Mouse (Mus musculus) T-helper 1 cell (primary cell): ENCODE data around the gene Ripk1.

ENCODE experiments used
- in situ Hi-C: fragments of 300-600 bp; cut with MboI, MseI; formaldehyde crosslinking; loops from one replicate; pipeline ENCODE4 v1.15.1; 2025; ENCODE audit warnings: high pct_unique_total_duplicates

Ripk1 gene

GRCm38 (mm10) chr13:34074441-34074840, 72.3 kb downstream of the Ripk1 start:
- in situ Hi-C loops = loop anchor here (5.0 to 25.0 kb wide), 2 partner anchors 53 to 263 kb away; partner anchors contain the start of gene Slc22a23

DNA sequence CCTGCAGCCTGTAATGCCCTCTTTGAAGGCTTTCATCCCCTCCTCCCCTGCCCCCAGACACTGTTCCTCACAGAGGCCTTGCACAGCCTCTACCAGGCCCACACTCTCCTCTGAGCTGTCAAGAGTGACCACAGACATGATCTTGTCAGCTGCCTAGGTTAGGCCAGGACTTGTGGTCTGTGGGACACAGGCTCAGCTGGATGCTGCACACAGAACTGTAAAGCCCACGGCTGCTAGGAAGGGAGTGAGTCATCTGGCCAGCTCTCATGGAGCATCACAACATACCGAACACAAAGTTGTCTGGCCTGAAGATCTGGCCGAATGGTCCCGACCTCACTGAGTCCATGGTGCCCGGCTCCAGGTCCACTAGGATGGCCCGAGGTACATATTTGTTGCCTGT, 73.7 kb downstream of the Ripk1 start:
- in situ Hi-C loops = loop anchor here (5.0 kb wide), 1 partner anchor 81 kb away; no protein-coding TSS in a partner anchor

- in situ Hi-C loops = loop anchor here (5.0 kb wide), 1 partner anchor 80 kb away; no protein-coding TSS in a partner anchor
Observed at GRCm38 (mm10) chr13:34076561-34077491, 74.7 kb downstream of the Ripk1 start.

DNA sequence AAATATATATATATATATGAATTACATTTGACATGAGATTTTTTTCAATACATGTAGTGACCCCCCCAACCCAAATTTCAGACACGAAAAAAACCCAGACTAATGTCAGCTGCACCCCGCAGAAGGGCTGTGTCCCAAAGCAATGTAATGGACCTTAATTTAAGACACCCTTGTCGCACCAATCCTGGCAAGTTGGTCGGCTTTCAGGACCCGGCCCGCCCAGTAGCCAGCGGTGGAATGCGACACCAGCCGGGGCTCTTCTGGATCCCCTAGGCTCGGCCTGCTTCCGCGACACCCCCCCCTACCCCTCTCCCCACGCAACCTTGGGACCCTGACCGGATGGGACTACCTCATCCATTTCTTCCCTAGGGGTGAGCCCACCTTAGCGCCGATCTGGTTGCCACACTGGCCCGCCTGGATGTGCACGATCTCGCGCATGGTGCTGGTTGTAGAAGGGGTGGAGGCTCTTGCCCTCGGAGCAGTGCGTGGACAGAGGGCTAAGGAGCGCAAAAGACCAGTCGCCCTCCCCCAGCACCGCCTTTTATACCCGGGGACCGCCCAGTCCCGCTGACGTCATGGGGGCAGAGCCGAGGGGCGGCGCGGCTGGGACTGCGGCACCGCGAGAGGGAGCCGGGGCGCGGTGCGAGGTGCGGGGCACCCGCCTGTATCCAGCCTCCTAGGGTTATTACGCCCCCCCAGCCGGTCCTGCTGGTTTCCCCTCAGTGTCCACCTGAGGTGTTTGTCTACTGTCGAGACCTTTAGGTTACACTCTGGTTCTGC, 75.5 kb downstream of the Ripk1 start, which contains the start of gene Tubb2a:
Tubb2a (minus strand) TSS at position 516 of the 780 bp plus-strand sequence.
- in situ Hi-C loops = loop anchor here (5.0 kb wide), 1 partner anchor 80 kb away; no protein-coding TSS in a partner anchor

- in situ Hi-C loops = loop anchor here (5.0 kb wide), 1 partner anchor 79 kb away; no protein-coding TSS in a partner anchor
Observed at GRCm38 (mm10) chr13:34078500-34079280, 76.5 kb downstream of the Ripk1 start.

DNA sequence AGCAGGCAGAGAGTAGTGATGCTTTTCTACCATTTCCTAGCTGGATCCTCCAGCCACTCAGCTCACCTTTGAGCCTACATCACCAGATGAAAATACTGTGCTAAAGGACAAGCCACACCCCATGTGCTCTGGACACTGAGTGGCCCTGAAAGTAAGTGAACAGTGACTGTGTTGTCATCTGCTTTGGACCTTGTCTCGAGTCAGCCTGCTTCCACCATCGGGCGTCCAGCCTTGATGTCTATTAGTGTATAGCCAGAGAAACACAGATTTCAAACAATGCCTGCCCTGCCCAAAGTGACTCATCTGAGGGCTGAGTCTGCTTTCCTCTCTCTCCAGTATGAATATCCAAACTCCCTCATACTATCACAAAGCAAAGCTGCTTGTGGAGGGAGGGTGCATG, 77.6 kb downstream of the Ripk1 start:
- in situ Hi-C loops = loop anchor here (5.0 kb wide), 1 partner anchor 78 kb away; no protein-coding TSS in a partner anchor

DNA sequence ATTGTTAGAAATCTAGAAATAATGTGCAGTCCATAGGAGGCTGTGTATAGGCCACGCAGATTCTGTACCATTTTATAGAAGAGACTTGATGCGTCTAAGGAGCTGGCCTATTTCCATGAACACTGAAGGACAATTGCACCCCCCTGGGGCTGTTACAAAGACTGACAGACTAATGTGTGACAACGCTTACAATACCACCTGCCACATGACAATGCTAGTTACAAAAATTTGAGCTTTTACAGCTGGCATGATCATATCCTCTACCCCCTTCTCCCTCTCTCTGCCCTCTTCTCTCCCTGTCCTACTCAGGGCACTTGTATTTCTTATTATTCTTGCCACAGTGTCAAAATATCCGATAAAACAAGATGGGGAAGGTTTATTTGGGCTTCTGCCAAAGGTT, 79.8 kb downstream of the Ripk1 start:
- in situ Hi-C loops = no loop called here

DNA sequence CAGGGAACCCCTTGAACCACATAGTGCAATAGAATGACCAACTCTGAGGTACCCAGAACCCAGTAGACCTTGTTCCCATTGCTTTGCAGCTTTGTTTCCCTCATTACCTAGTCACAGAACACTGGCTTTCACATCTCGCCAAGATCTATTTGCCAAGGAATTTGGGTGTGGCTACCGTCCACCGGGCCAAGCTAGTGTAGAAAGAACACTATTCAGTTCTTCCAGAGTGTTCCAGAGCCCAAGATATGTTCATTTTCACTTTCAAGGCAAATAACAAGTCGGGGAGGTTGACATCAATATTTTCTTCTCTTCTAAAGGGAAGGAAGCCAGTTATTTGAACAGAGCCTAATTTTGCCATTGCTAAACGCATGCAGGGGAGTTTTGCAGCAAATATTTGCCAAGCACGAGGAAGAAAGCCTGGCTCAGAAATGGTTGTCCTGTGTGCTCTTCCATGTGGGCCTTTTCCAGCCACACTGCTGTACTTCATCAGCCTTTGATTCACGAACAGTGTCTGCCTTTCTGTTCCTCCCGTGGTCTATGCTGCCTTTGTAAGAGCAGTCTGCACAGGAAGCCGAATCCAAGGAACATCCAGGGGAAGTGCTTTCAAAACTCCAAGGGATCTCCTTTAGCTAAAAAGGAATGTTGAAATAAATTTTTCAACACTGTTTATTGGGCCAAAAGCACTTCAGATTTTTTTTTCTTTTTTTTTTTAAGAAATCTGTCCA, 82.0 kb downstream of the Ripk1 start:
- in situ Hi-C loops = no loop called here
